Mouse (Mus musculus) splenic B cell, adult 2 months (primary cell): ENCODE data around the gene Sorcs2.
"Not testable (repeated sequence)": the region's sequence is repeated elsewhere in the genome, so short reads cannot be mapped to it uniquely, and the experiment has no call there.

Source experiments
- DNase-seq: peaks from one replicate; pipeline ENCODE4 v3.0.0-alpha.2; 2011; ENCODE audit warnings: low read depth, low spot score
- H3K27me3 ChIP-seq: 2 replicates; pipeline ENCODE4 v1.6.1; 2012; ENCODE audit warnings: mild to moderate bottlenecking, low read length, moderate library complexity, mixed read lengths; ENCODE audit not compliant: control insufficient read depth, poor library complexity, insufficient read depth, severe bottlenecking
- H3K36me3 ChIP-seq: 2 replicates; pipeline ENCODE4 v1.6.1; 2012; ENCODE audit warnings: mild to moderate bottlenecking, low read length, moderate library complexity, mixed read lengths; ENCODE audit not compliant: control insufficient read depth, poor library complexity, insufficient read depth, severe bottlenecking

The Sorcs2 gene

GRCm38 (mm10) chr5:36398463-36399364 lies 775 bp upstream of the Sorcs2 start:
- H3K36me3 ChIP-seq, result no peaks in the 10 kb centered on the region
- peak; percentile 77 for DNase-seq

GRCm38 (mm10) chr5:36397384-36397759 lies 567 bp downstream of the Sorcs2 start:
- peak; percentile 27 for DNase-seq
- no peaks in the 10 kb centered on the region for H3K27me3 ChIP-seq

More at GRCm38 (mm10) chr5:36398463-36399364, 775 bp upstream of the Sorcs2 start:
- no peaks in the 10 kb centered on the region for H3K27me3 ChIP-seq

GRCm38 (mm10) chr5:36396491-36397383 lies 1.2 kb downstream of the Sorcs2 start:
- Histone ChIP-seq H3K27me3 (no peaks in the 10 kb centered on the region), H3K36me3 (no peaks in the 10 kb centered on the region)
- DNase-seq, result no peak

More at GRCm38 (mm10) chr5:36397384-36397759, 567 bp downstream of the Sorcs2 start:
- H3K36me3 ChIP-seq, result no peaks in the 10 kb centered on the region

GRCm38 (mm10) chr5:36396011-36396410 lies 1.9 kb downstream of the Sorcs2 start:
- peak; percentile 87 for DNase-seq
- H3K27me3 ChIP-seq, result no peaks in the 10 kb centered on the region
- H3K36me3 ChIP-seq, result no peaks in the 10 kb centered on the region

- H3K36me3 ChIP-seq, result no peaks in the 10 kb centered on the region
These were observed 3.0 kb downstream of the Sorcs2 start for GRCm38 (mm10) chr5:36394840-36395515.

GRCm38 (mm10) chr5:36391751-36392150 lies 6.2 kb downstream of the Sorcs2 start:
- Histone ChIP-seq H3K27me3 (no peaks in the 10 kb centered on the region), H3K36me3 (no peaks in the 10 kb centered on the region)
- no peak for DNase-seq

More at GRCm38 (mm10) chr5:36394840-36395515, 3.0 kb downstream of the Sorcs2 start:
- no peaks in the 10 kb centered on the region for H3K27me3 ChIP-seq
- DNase-seq, result no peak

GRCm38 (mm10) chr5:36390591-36390927 lies 7.4 kb downstream of the Sorcs2 start:
- H3K27me3 ChIP-seq, DNase-seq, H3K36me3 ChIP-seq: not testable (repeated sequence)

- DNase-seq, result no peak
- no peaks in the 10 kb centered on the region for H3K36me3 ChIP-seq
These were observed 8.0 kb downstream of the Sorcs2 start for GRCm38 (mm10) chr5:36389731-36390590.

GRCm38 (mm10) chr5:36385062-36385461 lies 12.9 kb downstream of the Sorcs2 start:
- DNase-seq, result no peak
- no peaks in the 10 kb centered on the region for H3K27me3 ChIP-seq
- no peaks in the 10 kb centered on the region for H3K36me3 ChIP-seq

More at GRCm38 (mm10) chr5:36389731-36390590, 8.0 kb downstream of the Sorcs2 start:
- no peaks in the 10 kb centered on the region for H3K27me3 ChIP-seq

- H3K36me3 ChIP-seq, result no peaks in the 10 kb centered on the region
- no peak for DNase-seq
- no peaks in the 10 kb centered on the region for H3K27me3 ChIP-seq
These were observed 14.5 kb downstream of the Sorcs2 start for GRCm38 (mm10) chr5:36383431-36383830.

- no peak for DNase-seq
- H3K36me3 ChIP-seq, result no peaks in the 10 kb centered on the region
- no peaks in the 10 kb centered on the region for H3K27me3 ChIP-seq
These were observed 15.2 kb downstream of the Sorcs2 start for GRCm38 (mm10) chr5:36382721-36383120.

GRCm38 (mm10) chr5:36382134-36382693 lies 15.7 kb downstream of the Sorcs2 start:
- no peak for DNase-seq
- no peaks in the 10 kb centered on the region for H3K36me3 ChIP-seq
- no peaks in the 10 kb centered on the region for H3K27me3 ChIP-seq

GRCm38 (mm10) chr5:36379938-36380511 lies 17.9 kb downstream of the Sorcs2 start:
- H3K36me3 ChIP-seq, result no peaks in the 10 kb centered on the region
- H3K27me3 ChIP-seq, result no peaks in the 10 kb centered on the region
- DNase-seq, result no peak
